Mouse (Mus musculus): ENCODE results near the gene Amh.
"Not testable (repeated sequence)": the region's sequence is repeated elsewhere in the genome, so short reads cannot be mapped to it uniquely, and the experiment has no call there.

Amh gene

GRCm38 (mm10) chr10:80808099-80808984 lies 3.3 kb downstream of the Amh start:
- DNase-seq, result peak in 1 of 2 experiments; percentile 16

- peak in 1 of 2 experiments; percentile 21 for DNase-seq
Observed at GRCm38 (mm10) chr10:80808985-80809632, 4.1 kb downstream of the Amh start.

- peak in 1 of 2 experiments; percentile 16 for DNase-seq
Observed at GRCm38 (mm10) chr10:80810084-80810483, 5.0 kb downstream of the Amh start.

- DNase-seq, result no peak
Observed at GRCm38 (mm10) chr10:80812391-80813041, 7.5 kb downstream of the Amh start.

- DNase-seq, result no peak
Observed at GRCm38 (mm10) chr10:80813366-80813765, 8.3 kb downstream of the Amh start, which contains the start of gene Jsrp1. Gene Jsrp1 (minus strand): TSS chr10:80813498.

- DNase-seq, result no peak
Observed at GRCm38 (mm10) chr10:80814800-80815199, 9.8 kb downstream of the Amh start.

GRCm38 (mm10) chr10:80816303-80816702 lies 11.3 kb downstream of the Amh start:
- not testable (repeated sequence) for DNase-seq

- DNase-seq, result no peak
Observed at GRCm38 (mm10) chr10:80817164-80817563, 12.1 kb downstream of the Amh start.

- DNase-seq, result not testable (repeated sequence)
Observed at GRCm38 (mm10) chr10:80817955-80818354, 12.9 kb downstream of the Amh start.

GRCm38 (mm10) chr10:80818599-80819281 lies 13.7 kb downstream of the Amh start:
- no peak for DNase-seq

- DNase-seq, result no peak
Observed at GRCm38 (mm10) chr10:80819406-80819805, 14.4 kb downstream of the Amh start.

GRCm38 (mm10) chr10:80821991-80822390 lies 16.9 kb downstream of the Amh start:
- DNase-seq, result peak in 1 of 2 experiments; percentile 55

GRCm38 (mm10) chr10:80822528-80822927 lies 17.5 kb downstream of the Amh start:
- no peak for DNase-seq

GRCm38 (mm10) chr10:80823316-80823715 lies 18.3 kb downstream of the Amh start:
- DNase-seq, result no peak

GRCm38 (mm10) chr10:80823847-80824643 lies 19.0 kb downstream of the Amh start:
- DNase-seq, result no peak

- DNase-seq, result no peak
Observed at GRCm38 (mm10) chr10:80824827-80825226, 19.8 kb downstream of the Amh start.

- DNase-seq, result peak; percentile 99
Observed at GRCm38 (mm10) chr10:80826151-80827062, 21.4 kb downstream of the Amh start, which contains the start of gene Oaz1. Gene Oaz1 (plus strand): TSS chr10:80826656.

- no peak for DNase-seq
Observed at GRCm38 (mm10) chr10:80827063-80827869, 22.2 kb downstream of the Amh start.

- DNase-seq, result no peak
Observed at GRCm38 (mm10) chr10:80827870-80828420, 22.9 kb downstream of the Amh start.
